Mouse (Mus musculus) layer of hippocampus, postnatal 25 days (tissue): ENCODE data around the gene Ncam1. TPM values are rescaled to one million over a fixed set of nuclear protein-coding genes. Genes with fewer than 3 reads are reported as not detected.

Experiments
- DNase-seq, 2 experiments: peaks; one replicate each; pipeline ENCODE4 v3.0.0; 2022; ENCODE audit warnings: mixed read lengths in 2 of 2, low spot score in 1 of 2; ENCODE audit errors: extremely low spot score in 1 of 2
- total RNA-seq, 2 experiments: library from RNA; stranded (reverse); gene quantifications; 2 replicates each; pipeline ENCODE4 v1.2.3; 2021

The Ncam1 gene
- total RNA-seq, 2 experiments from 2014 or later, result 302 to 334 TPM

DNA sequence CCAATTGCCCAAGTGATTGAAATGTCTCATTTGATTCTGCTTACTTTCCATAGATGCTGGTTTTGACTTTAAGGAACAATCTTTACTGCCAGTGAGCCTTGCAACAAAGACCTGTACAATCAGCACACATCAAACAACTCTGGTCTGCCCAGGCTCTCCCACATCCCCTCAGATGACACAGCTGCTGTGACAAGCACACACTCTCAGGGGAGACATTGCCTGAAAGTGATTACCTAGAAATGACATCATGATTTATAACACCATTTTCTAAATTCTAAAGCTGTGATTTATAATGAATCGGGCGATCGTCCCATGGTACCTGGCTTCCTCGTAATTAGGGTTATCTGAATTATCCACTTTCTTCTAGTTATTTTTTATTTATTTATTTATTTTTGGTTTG, 42.0 kb downstream of the Ncam1 start:
- DNase-seq, result no peak

DNA sequence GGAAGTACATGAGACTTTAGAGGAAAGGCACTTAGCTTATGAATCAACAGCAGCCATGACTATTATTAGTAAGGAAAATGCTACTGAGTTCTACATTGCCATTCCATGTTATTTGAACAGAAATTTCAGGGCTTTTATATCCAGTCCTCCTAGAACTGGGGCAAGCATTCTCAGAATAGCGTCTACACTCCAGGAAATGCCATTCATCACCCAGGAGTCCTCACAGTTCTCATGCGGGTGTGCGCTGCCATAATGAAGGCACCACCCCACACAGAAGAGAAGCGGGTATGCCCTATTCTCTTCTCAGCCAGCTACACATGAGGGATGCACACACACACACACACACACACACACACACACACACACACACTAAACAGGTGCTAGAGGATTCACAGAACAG, 43.5 kb downstream of the Ncam1 start:
- no peak for DNase-seq

- DNase-seq, result no peak
These were observed 47.3 kb downstream of the Ncam1 start for GRCm38 (mm10) chr9:49751466-49751865.

- DNase-seq, result no peak
These were observed 52.5 kb downstream of the Ncam1 start for GRCm38 (mm10) chr9:49746176-49746575.

GRCm38 (mm10) chr9:49745696-49746095, 53.0 kb downstream of the Ncam1 start:
- DNase-seq, result no peak

GRCm38 (mm10) chr9:49744286-49744685, 54.4 kb downstream of the Ncam1 start:
- no peak for DNase-seq

DNA sequence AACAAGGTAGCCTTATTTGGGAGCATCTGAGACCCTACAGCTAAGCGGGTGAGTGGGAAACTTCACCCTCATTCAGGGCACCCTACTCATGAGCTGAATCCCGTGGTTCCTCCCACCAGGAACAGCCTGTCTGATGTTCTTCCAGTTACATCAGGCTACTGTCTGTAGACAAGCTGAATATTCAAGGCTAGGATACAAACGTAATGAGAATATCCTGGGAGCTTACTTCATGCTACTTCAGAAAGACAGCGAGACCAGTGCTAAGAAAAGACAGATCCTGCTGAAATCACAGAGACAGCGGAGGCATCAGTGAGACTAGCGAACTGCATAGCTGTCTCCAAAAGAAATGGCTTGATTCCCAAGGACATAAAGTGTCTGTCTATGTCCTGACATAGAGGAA, 58.8 kb downstream of the Ncam1 start:
- DNase-seq, result no peak

DNA sequence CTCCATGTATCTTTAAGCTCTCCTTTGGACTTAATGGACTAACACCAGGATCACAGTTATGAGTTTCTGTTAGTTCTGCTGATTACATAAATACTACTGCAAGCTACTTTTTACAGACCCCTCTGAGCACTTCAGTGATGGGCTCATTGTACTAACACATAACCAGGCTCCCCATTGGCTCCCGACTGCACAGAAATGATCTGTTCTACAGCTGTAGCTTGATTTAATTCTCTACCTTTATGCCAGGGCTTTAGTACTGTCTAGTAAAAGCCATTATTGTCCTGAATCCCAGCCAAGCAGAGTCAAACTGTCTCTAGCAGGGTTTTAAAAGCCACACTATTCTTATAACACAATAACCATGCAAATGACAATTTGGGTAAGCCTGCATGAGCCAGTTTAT, 60.2 kb downstream of the Ncam1 start:
- no peak for DNase-seq

GRCm38 (mm10) chr9:49737166-49737565, 61.6 kb downstream of the Ncam1 start:
- no peak for DNase-seq

- no peak for DNase-seq
These were observed 64.2 kb downstream of the Ncam1 start for GRCm38 (mm10) chr9:49734348-49735007.

- no peak for DNase-seq
These were observed 65.0 kb downstream of the Ncam1 start for GRCm38 (mm10) chr9:49733726-49734125.

DNA sequence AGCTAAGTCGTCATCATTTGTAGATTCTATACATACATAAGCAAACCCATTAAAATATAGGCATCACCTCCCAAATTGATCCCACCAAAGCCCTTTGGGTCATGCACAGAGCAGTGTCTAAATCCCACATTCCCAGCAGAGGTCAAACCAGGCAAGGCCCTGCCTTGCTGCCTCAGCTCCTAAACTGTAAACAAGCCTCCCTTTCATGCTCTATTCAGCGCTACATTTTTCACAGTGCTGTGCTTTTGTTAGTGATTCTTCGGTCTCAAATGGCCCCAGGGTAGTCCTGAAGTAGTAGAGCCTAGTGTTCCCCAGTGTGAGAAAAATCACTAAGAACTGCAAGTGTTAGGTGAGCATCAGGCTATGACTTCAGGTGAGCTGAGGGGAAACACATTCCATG, 69.2 kb downstream of the Ncam1 start:
- no peak for DNase-seq

- no peak for DNase-seq
These were observed 70.5 kb downstream of the Ncam1 start for GRCm38 (mm10) chr9:49728211-49728610.

GRCm38 (mm10) chr9:49722765-49723164, 76.0 kb downstream of the Ncam1 start:
- peak in 1 of 2 experiments; percentile 22 for DNase-seq

- no peak for DNase-seq
These were observed 83.6 kb downstream of the Ncam1 start for GRCm38 (mm10) chr9:49715121-49715520.

DNA sequence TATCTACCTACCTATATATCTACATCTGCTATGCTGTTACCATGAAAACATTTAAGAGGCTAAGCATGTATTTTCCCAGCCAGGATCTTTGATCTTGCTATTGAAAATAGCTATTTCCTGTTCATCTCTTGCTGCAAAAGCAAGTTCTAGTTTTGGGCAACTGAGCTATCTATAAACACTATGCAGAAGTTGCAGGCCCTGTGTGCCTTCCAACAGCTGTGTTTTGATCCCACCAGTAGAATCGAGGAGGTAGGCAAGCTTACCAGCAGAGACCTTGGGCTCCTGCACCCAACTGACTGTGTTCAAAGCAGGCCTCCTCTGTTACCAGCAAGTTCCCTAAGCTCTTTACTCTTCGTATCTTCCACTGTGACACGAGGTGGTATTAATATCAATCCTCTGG, 84.6 kb downstream of the Ncam1 start:
- no peak for DNase-seq

- no peak for DNase-seq
These were observed 91.1 kb downstream of the Ncam1 start for GRCm38 (mm10) chr9:49707646-49708045.

- no peak for DNase-seq
These were observed 94.3 kb downstream of the Ncam1 start for GRCm38 (mm10) chr9:49704196-49704967.

- DNase-seq, result no peak
These were observed 103.4 kb downstream of the Ncam1 start for GRCm38 (mm10) chr9:49695371-49695770.

DNA sequence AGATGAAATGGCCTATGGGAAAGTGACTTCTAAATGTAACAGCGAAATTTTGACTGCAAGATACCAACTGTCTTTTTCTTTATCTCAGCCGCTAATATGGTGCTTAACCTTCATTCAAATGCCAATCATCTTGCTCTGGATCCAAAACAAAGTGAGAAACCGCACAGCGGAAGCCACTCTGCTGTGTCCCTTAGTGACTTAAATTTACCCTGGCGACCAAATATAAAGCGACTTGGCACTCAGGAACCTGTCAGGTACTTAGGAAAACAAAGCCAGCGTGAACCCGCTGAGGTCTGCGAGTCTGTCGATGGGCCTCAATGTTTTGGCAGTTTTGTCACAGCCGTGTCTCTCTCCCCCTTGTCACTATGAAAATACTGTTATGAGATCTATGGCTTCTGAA, 105.9 kb downstream of the Ncam1 start:
- DNase-seq, result no peak

DNA sequence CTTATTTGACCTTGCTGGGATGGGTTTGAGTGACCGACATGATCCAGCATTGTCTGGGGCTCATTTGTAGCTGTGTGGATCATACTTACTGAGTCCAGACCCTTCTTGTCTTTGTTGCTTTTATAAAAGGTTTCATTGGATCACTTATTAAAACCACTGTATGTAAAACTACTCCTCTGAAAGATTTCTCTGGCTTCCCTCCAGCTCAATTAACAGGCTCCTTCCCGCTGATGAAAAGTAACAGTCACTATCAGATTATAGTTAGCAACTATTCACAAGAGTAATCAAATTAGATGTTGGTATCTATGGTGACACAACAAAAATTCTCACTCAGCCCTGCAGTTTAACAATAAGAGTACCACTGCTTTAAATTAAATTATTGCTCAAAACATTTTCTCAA, 107.4 kb downstream of the Ncam1 start:
- no peak for DNase-seq
